8 mouse cellular contexts compared by ENCODE assay signal in genomic region chrX:81070804-81071461, GRCm38 (mm10). TPM values are rescaled to one million over a fixed set of nuclear protein-coding genes. Genes with fewer than 3 reads are reported as not detected.
A peak's percentile ranks its signal among the peaks of the same experiment; 100 is the strongest.
DNase-seq lines count a peak whose midpoint lies in the region; ATAC-seq and TF ChIP-seq lines count a peak whose summit lies in the region.
"Had no signal": no experiment of that assay in that cellular context is flagged by ENCODE, and none has a peak within 500 bp of the region (broad histone marks: within the 10 kb centered on the region; RNA-seq: fewer than 3 reads in every experiment).

No protein-coding gene starts in this region.

- H3K9me3 ChIP-seq in kidney, embryonic 15.5 days (replicated peaks), result no peaks in the 10 kb centered on the region
- no peaks in the 10 kb centered on the region for H3K9me3 ChIP-seq in midbrain, embryonic 11.5 days (ENCODE audit: control insufficient read depth, low read length)

- peak overlapping the region; percentile 23 for H3K4me3 ChIP-seq in thymus, adult 2 months (ENCODE audit: control insufficient read depth, insufficient read depth, low read length)
- H3K4me3 ChIP-seq in kidney, embryonic 15.5 days (replicated peaks), result peak overlapping the region; percentile 61
- H3K4me3 ChIP-seq in midbrain, embryonic 11.5 days (ENCODE audit: low read depth, low read length), result peak overlapping the region; percentile 58

- ATAC-seq in kidney, embryonic 15.5 days (replicated peaks; ENCODE audit: low FRiP score), result peak; percentile 72
- ATAC-seq in midbrain, embryonic 11.5 days (ENCODE audit: low FRiP score), result peak; percentile 56

- no peak overlapping the region for H3K27ac ChIP-seq in thymus, adult 2 months (ENCODE audit: control insufficient read depth, insufficient read depth, low read length)
- H3K27ac ChIP-seq in kidney, embryonic 15.5 days, result peak overlapping the region; percentile 91
- H3K27ac ChIP-seq in midbrain, embryonic 11.5 days (ENCODE audit: low read depth, low read length), result peak overlapping the region; percentile 82

- TF ChIP-seq POLR2A in thymus, adult 2 months (IDR thresholded peaks at IDR 0.05; ENCODE audit: control insufficient read depth, extremely low read depth, insufficient read depth, low read length, poor library complexity), result no peak

- TF ChIP-seq CTCF in thymus, adult 2 months (IDR thresholded peaks at IDR 0.05; ENCODE audit: borderline replicate concordance, control insufficient read depth, extremely low read depth, insufficient read depth, low read length, poor library complexity), result no peak

- H3K27me3 ChIP-seq in thymus, adult 2 months (ENCODE audit: control insufficient read depth, insufficient read depth, low read length), result no peaks in the 10 kb centered on the region
- H3K27me3 ChIP-seq in kidney, embryonic 15.5 days, result no peaks in the 10 kb centered on the region
- H3K27me3 ChIP-seq in midbrain, embryonic 11.5 days (ENCODE audit: control insufficient read depth, insufficient read depth, low read length), result no peaks in the 10 kb centered on the region

- peak overlapping the region; percentile 55 for H3K9ac ChIP-seq in kidney, embryonic 15.5 days
- peak overlapping the region; percentile 70 for H3K9ac ChIP-seq in midbrain, embryonic 11.5 days (ENCODE audit: low read length)

- H3K36me3 ChIP-seq in thymus, adult 2 months (ENCODE audit: control insufficient read depth, insufficient read depth, low read length), result no peaks in the 10 kb centered on the region
- H3K36me3 ChIP-seq in kidney, embryonic 15.5 days, result no peaks in the 10 kb centered on the region
- H3K36me3 ChIP-seq in midbrain, embryonic 11.5 days (ENCODE audit: control insufficient read depth, insufficient read depth, low read length), result no peaks in the 10 kb centered on the region

- peak overlapping the region; percentile 62 for H3K4me2 ChIP-seq in kidney, embryonic 15.5 days
- H3K4me2 ChIP-seq in midbrain, embryonic 11.5 days, result peak overlapping the region; percentile 37

- whole genome bisulfite sequencing in thymus, adult 2 months, result 3% methylated on average over 32 of the region's 45 CpGs
- WGBS in kidney, embryonic 15.5 days, result 16% methylated on average over 42 of the region's 45 CpGs
- 14% methylated on average over 44 of the region's 45 CpGs for WGBS in midbrain, embryonic 11.5 days

- no peak for DNase-seq in thymus, adult 2 months
- DNase-seq in thymus, adult 18-20 months, result no peak
- peak; percentile 33 for DNase-seq in embryo, embryonic 10.5 days (ENCODE audit: low spot score)
- peak; percentile 7 for DNase-seq in gastrocnemius, postnatal 25 days
- peak; percentile 90 for DNase-seq in midbrain, embryonic 11.5 days (ENCODE audit: low spot score, missing footprints)
- no peak for DNase-seq in spleen, adult 12 weeks (ENCODE audit: low spot score)

- no peaks in the 10 kb centered on the region for H3K4me1 ChIP-seq in thymus, adult 2 months (replicated peaks; ENCODE audit: control insufficient read depth, insufficient read depth, low read length)
- H3K4me1 ChIP-seq in kidney, embryonic 15.5 days, result no peaks in the 10 kb centered on the region
- H3K4me1 ChIP-seq in midbrain, embryonic 11.5 days (ENCODE audit: control insufficient read depth, insufficient read depth, low read length), result no peaks in the 10 kb centered on the region; the same call in 1 of the 2 replicates

RNA-seq across cellular contexts. Expression of gene Tmem47, which starts 0.4 kb away (rescaled TPM):
- 1.5 and 1.6 TPM in 2 replicates for polyA plus RNA-seq in thymus, adult 2 months (2012; rRNA removed)
- total RNA-seq in gastrocnemius, postnatal 25 days (2021), result 1 to 10 TPM; 6.8 to 7.1 TPM
- polyA plus RNA-seq in kidney, embryonic 15.5 days (2015; fragmentation: Nextera tagmentation; extraction: Ambion mirVana), result 19.2 and 19.3 TPM in 2 replicates
- polyA plus RNA-seq in midbrain, embryonic 11.5 days (2014; fragmentation: Nextera tagmentation; extraction: Ambion mirVana), result 70.8 and 73.9 TPM in 2 replicates
- total RNA-seq: neutrophil, adult 5-6 weeks had no signal

Comparison
In these comparisons a context has a peak if more than half of its experiments do, and no peak if none do; other contexts are left out.
1. DNase-seq: peak in embryo, embryonic 10.5 days (single experiment), gastrocnemius, postnatal 25 days (single experiment) and midbrain, embryonic 11.5 days (single experiment); none in thymus, adult 2 months (single experiment), thymus, adult 18-20 months (0 of 2) and spleen, adult 12 weeks (single experiment).
2. Peak in every context shown above with its lines, with median percentiles within 50 percentile points of each other: H3K4me3 ChIP-seq.